Mouse (Mus musculus) ES-E14 (cell line): ENCODE data around the gene Emsy. TPM values are rescaled to one million over a fixed set of nuclear protein-coding genes. Genes with fewer than 3 reads are reported as not detected.

Experiments used
- DNase-seq: peaks from one replicate; pipeline ENCODE4 v3.0.0-alpha.2; 2013; ENCODE audit warnings: low read depth, low spot score
- H3K27ac ChIP-seq: 2 replicates; pipeline ENCODE4 v1.5.1; 2012; ENCODE audit warnings: low read depth, mild to moderate bottlenecking, low read length, moderate library complexity, mixed read lengths; ENCODE audit not compliant: poor library complexity, insufficient read depth, severe bottlenecking
- H3K36me3 ChIP-seq: 2 replicates; pipeline ENCODE4 v1.6.1; 2012; ENCODE audit warnings: mild to moderate bottlenecking, low read length, moderate library complexity, mixed read lengths; ENCODE audit not compliant: control insufficient read depth, poor library complexity, insufficient read depth, severe bottlenecking
- H3K4me1 ChIP-seq, 2 experiments: fragments of 150-350 bp in 1 of 2; sonication (generic) in 1 of 2; 2 replicates each; pipeline ENCODE4 v1.6.1; 2012; ENCODE audit warnings: low read length in 2 of 2, mild to moderate bottlenecking in 1 of 2, mixed read lengths in 1 of 2; ENCODE audit not compliant: control insufficient read depth in 2 of 2, insufficient read depth in 2 of 2, poor library complexity in 1 of 2
- H3K4me3 ChIP-seq, 2 experiments: fragments of 150-350 bp in 1 of 2; sonication (generic) in 1 of 2; 2 replicates each; pipeline ENCODE4 v1.5.1; 2012; ENCODE audit warnings: low read length in 2 of 2, low read depth in 1 of 2, mild to moderate bottlenecking in 1 of 2, mixed read lengths in 1 of 2; ENCODE audit not compliant: insufficient read depth in 1 of 2, poor library complexity in 1 of 2, severe bottlenecking in 1 of 2
- H3K9ac ChIP-seq: 2 replicates; pipeline ENCODE4 v1.6.1; 2012; ENCODE audit warnings: low read depth, mild to moderate bottlenecking, low read length, mixed read lengths; ENCODE audit not compliant: poor library complexity, insufficient read depth, severe bottlenecking
- H3K9me3 ChIP-seq: fragments of 150-350 bp; sonication (generic); 2 replicates; pipeline ENCODE4 v1.6.1; 2012; ENCODE audit warnings: low read depth, mild to moderate bottlenecking, low read length; ENCODE audit not compliant: control insufficient read depth, insufficient read depth
- CHD2 ChIP-seq: IDR thresholded peaks from 2 replicates; pipeline ENCODE4 v1.6.1; 2014; ENCODE audit warnings: mild to moderate bottlenecking, low read depth, low read length, inconsistent platforms
- in situ Hi-C, 2 experiments: fragments of 600-800 bp; cut with MboI; formaldehyde crosslinking; loops; one replicate each; pipeline ENCODE4 v1.15.1; 2025; ENCODE audit warnings: low sequenced_read_pairs in 2 of 2, inconsistent platforms in 1 of 2; ENCODE audit not compliant: unreplicated experiment in 2 of 2
- total RNA-seq: library from RNA; depleted of rRNA; stranded (reverse); fragments of 300-350 nt; gene quantifications from 2 replicates; pipeline ENCODE4 v1.2.3, GENCODE M21; 2012; rRNA removed

The Emsy gene
- total RNA-seq, 1 experiment: 25.5 TPM

DNA sequence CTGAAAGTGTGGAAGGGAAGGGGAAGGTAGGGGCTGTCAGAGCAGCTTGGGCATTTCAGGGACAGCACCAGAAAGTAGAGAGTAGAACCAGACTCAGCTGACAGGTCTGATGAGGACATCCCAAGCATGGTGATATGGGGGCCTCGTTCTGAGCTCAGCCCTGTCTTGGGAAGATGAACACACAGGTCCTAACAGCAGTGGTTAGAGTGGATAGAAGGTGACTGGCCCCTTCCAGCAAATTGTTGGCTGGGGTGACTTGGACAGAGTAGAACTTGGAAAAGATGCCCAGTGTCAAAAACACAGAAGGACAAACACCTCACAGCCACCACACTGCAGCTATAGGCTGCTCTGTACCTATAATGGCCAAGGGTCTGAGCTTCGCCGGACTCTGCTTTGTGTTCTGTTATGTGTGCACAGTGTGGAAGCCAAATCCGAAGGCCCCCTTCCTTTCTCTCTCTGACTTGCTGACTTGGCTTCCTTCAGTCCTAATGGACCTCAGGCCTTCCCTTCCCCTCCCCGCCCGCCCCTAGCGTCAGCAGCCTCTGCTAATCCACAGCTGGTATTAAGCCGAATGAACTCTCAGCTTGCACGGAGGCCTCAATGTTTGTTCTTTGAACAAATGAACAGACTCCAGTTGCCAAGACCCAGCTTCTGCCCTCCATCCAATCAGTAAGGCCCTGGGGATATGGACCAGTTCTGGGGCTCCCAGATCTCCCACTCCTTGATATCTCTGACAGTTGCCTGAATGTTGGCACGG is 119.2 kb downstream of the Emsy start:
- H3K27ac ChIP-seq: no peak overlapping the region
- in situ Hi-C loops: no loop called here
- no peaks in the 10 kb centered on the region for H3K4me1 ChIP-seq
- H3K36me3 ChIP-seq: no peaks in the 10 kb centered on the region
- no peak overlapping the region for H3K9ac ChIP-seq
- no peak overlapping the region for H3K4me3 ChIP-seq
- no peak for TF ChIP-seq CHD2
- DNase-seq: no peak
- no peaks in the 10 kb centered on the region for H3K9me3 ChIP-seq

Other genes starting within 250 kb of the Emsy start
- gene Gucy2d, start 216.4 kb downstream of the Emsy start, total RNA-seq: not detected in 2 replicates
- gene Lrrc32, start 167.5 kb downstream of the Emsy start, total RNA-seq: 0.48 and 0.62 TPM in 2 replicates
- 19.9 and 29.9 TPM in 2 replicates for gene Thap12, start 46.3 kb upstream of the Emsy start, total RNA-seq
- 2.3 and 3.5 TPM in 2 replicates for gene Wnt11, start 178.3 kb upstream of the Emsy start, total RNA-seq